Mouse (Mus musculus) kidney, embryonic 14.5 days (tissue): Measurements from ENCODE around the gene Zfyve21. TPM values are rescaled to one million over a fixed set of nuclear protein-coding genes. Genes with fewer than 3 reads are reported as not detected.

Experiments used
- ATAC-seq: fragments of 200-750 bp; cut with Nextera tagmentation; 2 replicates; pipeline ENCODE4 v1.8.0; 2017; ENCODE audit warnings: moderate number of reproducible peaks, mild to moderate bottlenecking, moderate TSS enrichment, moderate library complexity; ENCODE audit not compliant: low FRiP score, low TSS enrichment
- H3K27ac ChIP-seq: fragments of 300-500 bp; sonication (generic); 2 replicates; pipeline ENCODE4 v1.5.1; 2014; ENCODE audit warnings: low read depth, mild to moderate bottlenecking, low read length, moderate library complexity, mixed read lengths
- H3K27me3 ChIP-seq: fragments of 300-500 bp; sonication (generic); 2 replicates; pipeline ENCODE4 v1.6.1; 2014; ENCODE audit warnings: mild to moderate bottlenecking, low read length; ENCODE audit not compliant: control insufficient read depth, insufficient read depth
- H3K36me3 ChIP-seq: fragments of 300-500 bp; sonication (generic); 2 replicates; pipeline ENCODE4 v1.6.1; 2014; ENCODE audit warnings: low read length, mixed read lengths; ENCODE audit not compliant: control insufficient read depth, insufficient read depth
- H3K4me1 ChIP-seq: fragments of 300-500 bp; sonication (generic); 2 replicates; pipeline ENCODE4 v1.6.1; 2014; ENCODE audit warnings: low read length, mixed read lengths; ENCODE audit not compliant: control insufficient read depth, insufficient read depth
- H3K4me2 ChIP-seq: fragments of 300-500 bp; sonication (generic); replicated peaks from 2 replicates; pipeline ENCODE4 v1.6.1; 2014; ENCODE audit warnings: low read depth, mild to moderate bottlenecking, low read length
- H3K4me3 ChIP-seq: fragments of 300-500 bp; sonication (generic); 2 replicates; pipeline ENCODE4 v1.5.1; 2014; ENCODE audit warnings: mild to moderate bottlenecking, low read length
- H3K9ac ChIP-seq: fragments of 300-500 bp; sonication (generic); 2 replicates; pipeline ENCODE4 v1.6.1; 2014; ENCODE audit warnings: low read depth, mild to moderate bottlenecking, low read length, moderate library complexity
- H3K9me3 ChIP-seq: fragments of 300-500 bp; sonication (generic); 2 replicates; pipeline ENCODE4 v1.6.1; 2016; ENCODE audit warnings: low read length; ENCODE audit not compliant: control insufficient read depth
- WGBS: fragments of 180-500 bp; shearing (Covaris S2); extraction: QIAGEN DNeasy Blood & Tissue Kit; methylation state at CpG from one replicate; pipeline ENCODE4 v1.1.7; 2014; 5-methylcytosine and 5-hydroxymethylcytosine counted together
- polyA plus RNA-seq: library from polyadenylated mRNA; unstranded; fragments of >200 nt; fragmentation: Nextera tagmentation; extraction: Ambion mirVana; gene quantifications from 2 replicates; pipeline ENCODE4 v1.2.1, GENCODE M21; 2014

Zfyve21 gene
- polyA plus RNA-seq, 1 experiment from 2014 or later = 110 TPM

- Histone ChIP-seq H3K27me3 (no peaks in the 10 kb centered on the region), H3K27ac (no peak overlapping the region), H3K9ac (no peak overlapping the region), H3K4me1 (no peaks in the 10 kb centered on the region), H3K36me3 (no peaks in the 10 kb centered on the region), H3K9me3 (no peaks in the 10 kb centered on the region), H3K4me2 (no peak overlapping the region), H3K4me3 (no peak overlapping the region)
- no peak for ATAC-seq
- 79% methylated on average over 10 of the region's 10 CpGs for WGBS
Measured at GRCm38 (mm10) chr12:111846815-111847214, 32.8 kb downstream of the Zfyve21 start.

- no peaks in the 10 kb centered on the region for H3K27me3 ChIP-seq
- H3K4me2 ChIP-seq = no peak overlapping the region
- H3K4me3 ChIP-seq = no peak overlapping the region
- H3K9me3 ChIP-seq = no peaks in the 10 kb centered on the region
- no peak overlapping the region for H3K27ac ChIP-seq
- 57% methylated on average over 9 of the region's 9 CpGs for WGBS
- no peak overlapping the region for H3K9ac ChIP-seq
- no peaks in the 10 kb centered on the region for H3K4me1 ChIP-seq
- ATAC-seq = no peak
- H3K36me3 ChIP-seq = no peaks in the 10 kb centered on the region
Measured at GRCm38 (mm10) chr12:111848300-111848798, 34.4 kb downstream of the Zfyve21 start.

GRCm38 (mm10) chr12:111851235-111851634 lies 37.3 kb downstream of the Zfyve21 start:
- Histone ChIP-seq H3K9ac (no peak overlapping the region), H3K27ac (no peak overlapping the region), H3K9me3 (no peaks in the 10 kb centered on the region), H3K4me1 (no peaks in the 10 kb centered on the region), H3K4me2 (no peak overlapping the region), H3K36me3 (no peaks in the 10 kb centered on the region; the same call in 1 of the 2 replicates), H3K4me3 (no peak overlapping the region), H3K27me3 (no peaks in the 10 kb centered on the region)
- no peak for ATAC-seq
- 67% methylated on average over 2 of the region's 2 CpGs for WGBS

GRCm38 (mm10) chr12:111851745-111852144 lies 37.8 kb downstream of the Zfyve21 start:
- Histone ChIP-seq H3K4me3 (no peak overlapping the region), H3K9me3 (no peaks in the 10 kb centered on the region), H3K4me1 (no peaks in the 10 kb centered on the region), H3K36me3 (no peaks in the 10 kb centered on the region; the same call in 1 of the 2 replicates), H3K4me2 (no peak overlapping the region), H3K27ac (no peak overlapping the region), H3K9ac (no peak overlapping the region), H3K27me3 (no peaks in the 10 kb centered on the region)
- ATAC-seq = no peak
- WGBS = 86% methylated on average over 5 of the region's 5 CpGs

GRCm38 (mm10) chr12:111853011-111853436 lies 39.1 kb downstream of the Zfyve21 start:
- Histone ChIP-seq H3K4me1 (no peaks in the 10 kb centered on the region), H3K36me3 (no peaks in the 10 kb centered on the region; the same call in 1 of the 2 replicates), H3K9ac (no peak overlapping the region), H3K27me3 (no peaks in the 10 kb centered on the region), H3K4me3 (no peak overlapping the region), H3K9me3 (no peaks in the 10 kb centered on the region), H3K4me2 (no peak overlapping the region), H3K27ac (no peak overlapping the region)
- ATAC-seq = no peak
- 58% methylated on average over 10 of the region's 10 CpGs for WGBS

GRCm38 (mm10) chr12:111853546-111853945 lies 39.6 kb downstream of the Zfyve21 start:
- Histone ChIP-seq H3K9me3 (no peaks in the 10 kb centered on the region), H3K4me2 (no peak overlapping the region), H3K27me3 (no peaks in the 10 kb centered on the region), H3K36me3 (no peaks in the 10 kb centered on the region; the same call in 1 of the 2 replicates), H3K4me3 (no peak overlapping the region), H3K27ac (no peak overlapping the region), H3K9ac (no peak overlapping the region), H3K4me1 (no peaks in the 10 kb centered on the region)
- ATAC-seq = no peak
- 56% methylated on average over 4 of the region's 4 CpGs for WGBS

- no peak for ATAC-seq
- no peaks in the 10 kb centered on the region for H3K4me1 ChIP-seq
- WGBS = 97% methylated on average over 2 of the region's 2 CpGs
- H3K4me2 ChIP-seq = no peak overlapping the region
- no peaks in the 10 kb centered on the region; the same call in 1 of the 2 replicates for H3K36me3 ChIP-seq
- no peaks in the 10 kb centered on the region for H3K27me3 ChIP-seq
- no peaks in the 10 kb centered on the region for H3K9me3 ChIP-seq
- no peak overlapping the region for H3K9ac ChIP-seq
- no peak overlapping the region for H3K27ac ChIP-seq
- no peak overlapping the region for H3K4me3 ChIP-seq
Measured at GRCm38 (mm10) chr12:111855448-111855847, 41.5 kb downstream of the Zfyve21 start.

GRCm38 (mm10) chr12:111864206-111864824 lies 50.3 kb downstream of the Zfyve21 start:
- no peak overlapping the region for H3K4me3 ChIP-seq
- no peaks in the 10 kb centered on the region for H3K9me3 ChIP-seq
- 89% methylated on average over 4 of the region's 4 CpGs for WGBS
- H3K9ac ChIP-seq = no peak overlapping the region
- ATAC-seq = no peak
- H3K4me1 ChIP-seq = no peaks in the 10 kb centered on the region
- H3K4me2 ChIP-seq = no peak overlapping the region
- peaks cover 17% of the 10 kb centered on the region for H3K36me3 ChIP-seq
- H3K27me3 ChIP-seq = no peaks in the 10 kb centered on the region
- no peak overlapping the region for H3K27ac ChIP-seq

- Histone ChIP-seq H3K4me3 (no peak overlapping the region), H3K4me1 (no peaks in the 10 kb centered on the region), H3K4me2 (no peak overlapping the region), H3K9ac (no peak overlapping the region), H3K36me3 (peaks cover 14% of the 10 kb centered on the region), H3K9me3 (no peaks in the 10 kb centered on the region), H3K27me3 (no peaks in the 10 kb centered on the region), H3K27ac (no peak overlapping the region)
- no peak for ATAC-seq
- WGBS = 94% methylated on average over 1 of the region's 1 CpGs
Measured at GRCm38 (mm10) chr12:111869806-111870205, 55.8 kb downstream of the Zfyve21 start.
